Mouse (Mus musculus): ENCODE results near the gene Pdp2. TPM values are rescaled to one million over a fixed set of nuclear protein-coding genes. Genes with fewer than 3 reads are reported as not detected.
A peak's percentile ranks its signal among the peaks of the same experiment; 100 is the strongest.

Pdp2 gene
- 18.4 and 19.7 TPM in 2 replicates for polyA plus RNA-seq (2015; fragmentation: Nextera tagmentation; extraction: Ambion mirVana)

DNA sequence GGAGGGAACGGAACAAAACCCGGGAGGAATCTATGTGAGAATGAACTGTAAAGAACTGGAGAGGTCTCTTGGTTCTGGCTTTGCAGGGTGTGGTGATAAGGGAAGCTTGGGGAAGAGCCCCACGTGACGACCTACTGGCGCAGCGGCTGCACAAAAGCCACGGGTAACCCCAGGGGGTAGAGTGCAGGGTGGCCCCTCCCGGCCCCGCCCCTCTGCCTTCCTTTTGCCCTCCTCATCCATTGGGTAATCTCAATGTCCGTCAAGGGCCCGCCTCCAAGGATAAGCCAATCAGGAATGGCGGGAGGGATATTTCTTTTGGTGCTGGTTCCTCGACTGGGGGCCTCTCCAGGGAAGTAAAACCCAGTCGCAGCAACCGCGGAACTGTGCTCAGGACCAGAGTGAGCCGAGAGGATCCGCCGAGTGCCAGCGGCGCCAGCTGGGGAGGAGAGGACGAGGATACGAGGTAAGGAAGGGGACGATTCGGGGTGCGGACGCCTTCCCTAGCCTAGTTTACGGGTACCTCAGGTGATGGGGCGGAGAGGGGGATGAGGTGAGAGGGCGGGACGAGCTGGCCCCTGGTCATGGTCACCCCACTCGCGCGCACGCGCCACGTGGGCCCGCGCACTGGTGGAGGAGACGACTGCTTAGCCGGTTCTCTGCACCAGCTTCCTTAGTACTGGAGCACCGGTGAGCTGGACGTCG, at the start of gene Pdp2:
TSS of gene Pdp2 (plus strand) at position 319 of the 702 bp plus-strand sequence.
- Histone ChIP-seq H3K9me3 (replicated peaks) (no peaks in the 10 kb centered on the region), H3K9ac (replicated peaks) (peak within 1 kb of the TSS; percentile 62), H3K4me3 (replicated peaks) (peak within 1 kb of the TSS; percentile 66), H3K36me3 (peaks cover 21% of the 10 kb centered on the region), H3K27me3 (replicated peaks) (no peaks in the 10 kb centered on the region), H3K4me2 (peak within 1 kb of the TSS; percentile 65), H3K4me1 (peaks cover 15% of the 10 kb centered on the region), H3K27ac (replicated peaks) (peak within 1 kb of the TSS; percentile 87)
- ATAC-seq (ENCODE audit: low FRiP score): peak; percentile 97
- WGBS: under 1% methylated on average over 44 of the region's 44 CpGs

DNA sequence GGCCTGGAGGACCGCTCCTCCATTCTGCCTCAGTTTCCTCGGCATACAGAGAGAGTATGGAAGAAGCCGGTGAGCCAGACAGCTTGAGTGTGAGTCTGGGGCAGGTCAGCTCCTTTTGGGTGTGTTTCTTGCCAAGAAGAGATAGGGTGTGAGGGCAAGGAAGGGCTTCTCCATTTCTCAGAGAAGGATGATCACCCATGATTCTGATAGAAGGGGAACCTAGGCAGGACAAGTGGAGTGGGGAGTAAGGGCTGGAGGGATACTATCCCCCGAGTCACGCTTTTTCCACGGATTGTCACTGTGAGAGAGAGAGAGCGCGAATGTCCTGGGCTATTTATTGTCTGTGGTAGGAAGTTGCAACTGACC, 49.8 kb upstream of the Pdp2 start:
- Histone ChIP-seq H3K9me3 (replicated peaks) (no peaks in the 10 kb centered on the region), H3K4me1 (peaks cover 18% of the 10 kb centered on the region), H3K4me3 (replicated peaks) (peak overlapping the region; percentile 48), H3K9ac (replicated peaks) (peak overlapping the region; percentile 51; the same call in 1 of the 2 replicates), H3K36me3 (no peaks in the 10 kb centered on the region), H3K4me2 (peak overlapping the region; percentile 99), H3K27ac (replicated peaks) (no peak overlapping the region), H3K27me3 (replicated peaks) (peaks cover 63% of the 10 kb centered on the region)
- no peak for ATAC-seq (ENCODE audit: low FRiP score)
- 10% methylated on average over 8 of the region's 8 CpGs for WGBS

DNA sequence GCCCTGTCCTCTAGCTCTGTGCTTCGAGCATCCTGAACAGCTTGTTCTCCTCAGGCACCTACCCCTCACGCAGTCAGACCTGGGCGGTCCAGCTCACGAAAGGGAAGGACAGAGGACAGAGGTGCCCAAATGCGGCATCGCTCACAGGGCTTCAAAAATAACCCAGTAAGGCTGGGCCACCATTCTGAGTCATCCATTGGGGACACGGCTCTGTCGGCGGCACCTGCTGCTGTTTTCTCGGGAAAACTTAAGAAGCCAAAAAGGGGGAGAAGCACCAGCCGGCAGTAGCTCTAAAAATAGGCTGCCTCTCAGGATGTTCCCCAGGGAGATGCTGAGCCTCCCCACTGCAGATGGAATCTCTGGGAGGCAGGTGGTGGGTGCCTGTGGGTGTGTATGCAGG, 49.1 kb upstream of the Pdp2 start:
- ATAC-seq (ENCODE audit: low FRiP score): no peak
- peak overlapping the region; percentile 99 for H3K4me2 ChIP-seq
- H3K9ac ChIP-seq (replicated peaks): no peak overlapping the region
- peaks cover 18% of the 10 kb centered on the region for H3K4me1 ChIP-seq
- no peak overlapping the region for H3K4me3 ChIP-seq (replicated peaks)
- 7% methylated on average over 11 of the region's 11 CpGs for WGBS
- H3K27ac ChIP-seq (replicated peaks): no peak overlapping the region
- no peaks in the 10 kb centered on the region for H3K36me3 ChIP-seq
- H3K27me3 ChIP-seq (replicated peaks): peaks cover 63% of the 10 kb centered on the region
- no peaks in the 10 kb centered on the region for H3K9me3 ChIP-seq (replicated peaks)

DNA sequence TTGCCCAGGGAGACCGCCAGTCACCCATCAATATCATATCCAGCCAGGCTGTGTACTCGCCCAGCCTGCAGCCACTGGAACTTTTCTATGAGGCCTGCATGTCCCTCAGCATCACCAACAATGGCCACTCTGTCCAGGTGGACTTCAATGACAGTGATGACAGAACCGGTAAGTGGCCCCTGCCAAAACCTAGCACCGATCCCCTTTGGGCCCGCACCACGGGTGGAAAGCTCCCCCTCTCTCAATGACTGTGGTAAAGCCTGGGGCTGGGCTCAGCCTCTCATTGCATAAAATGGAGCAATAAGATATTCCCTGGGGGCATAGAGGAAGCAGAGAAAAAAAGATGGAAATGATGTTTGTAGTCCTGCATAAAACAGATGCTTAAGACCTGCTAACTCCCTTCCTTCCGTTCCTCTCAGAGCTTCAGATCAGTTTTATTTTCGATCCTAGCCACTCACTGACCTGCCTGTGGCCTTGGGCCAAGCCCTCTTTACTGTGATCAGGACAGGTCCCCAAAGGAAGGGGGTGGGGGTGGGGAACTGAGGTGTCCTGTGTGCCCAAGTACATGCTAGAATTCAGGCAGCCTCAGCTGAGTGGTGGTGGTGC, 47.7 kb upstream of the Pdp2 start:
- peaks cover 18% of the 10 kb centered on the region for H3K4me1 ChIP-seq
- no peak overlapping the region for H3K9ac ChIP-seq (replicated peaks)
- H3K4me2 ChIP-seq: no peak overlapping the region
- H3K4me3 ChIP-seq (replicated peaks): no peak overlapping the region
- no peak overlapping the region for H3K27ac ChIP-seq (replicated peaks)
- no peaks in the 10 kb centered on the region for H3K36me3 ChIP-seq
- peaks cover 59% of the 10 kb centered on the region for H3K27me3 ChIP-seq (replicated peaks)
- WGBS: 88% methylated on average over 8 of the region's 8 CpGs
- H3K9me3 ChIP-seq (replicated peaks): no peaks in the 10 kb centered on the region
- no peak for ATAC-seq (ENCODE audit: low FRiP score)

DNA sequence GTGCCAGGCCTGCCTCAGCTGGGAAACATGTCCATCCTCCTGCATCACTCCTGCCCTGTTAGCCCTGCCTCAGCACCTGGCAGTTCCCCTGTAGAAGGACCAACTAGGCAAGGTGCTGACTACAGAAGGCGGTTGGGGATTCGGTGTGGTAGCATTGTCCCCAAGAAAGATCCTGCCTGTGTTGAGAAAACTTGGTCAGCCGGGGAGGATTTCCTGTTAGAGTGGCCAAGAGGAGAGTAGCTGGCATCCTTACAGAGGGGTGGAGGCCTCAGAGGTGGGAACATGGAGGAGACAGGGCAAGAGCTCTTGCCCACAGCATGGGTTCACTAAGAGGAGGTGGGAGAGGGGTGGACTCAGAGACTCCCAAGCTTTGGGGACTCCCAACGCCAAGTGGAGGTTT, 36.1 kb upstream of the Pdp2 start:
- ATAC-seq (ENCODE audit: low FRiP score): no peak
- Histone ChIP-seq H3K27ac (replicated peaks) (no peak overlapping the region), H3K4me3 (replicated peaks) (no peak overlapping the region), H3K4me2 (no peak overlapping the region), H3K27me3 (replicated peaks) (no peaks in the 10 kb centered on the region), H3K36me3 (no peaks in the 10 kb centered on the region), H3K9me3 (replicated peaks) (no peaks in the 10 kb centered on the region), H3K9ac (replicated peaks) (no peak overlapping the region), H3K4me1 (no peaks in the 10 kb centered on the region)
- 91% methylated on average over 4 of the region's 4 CpGs for WGBS

DNA sequence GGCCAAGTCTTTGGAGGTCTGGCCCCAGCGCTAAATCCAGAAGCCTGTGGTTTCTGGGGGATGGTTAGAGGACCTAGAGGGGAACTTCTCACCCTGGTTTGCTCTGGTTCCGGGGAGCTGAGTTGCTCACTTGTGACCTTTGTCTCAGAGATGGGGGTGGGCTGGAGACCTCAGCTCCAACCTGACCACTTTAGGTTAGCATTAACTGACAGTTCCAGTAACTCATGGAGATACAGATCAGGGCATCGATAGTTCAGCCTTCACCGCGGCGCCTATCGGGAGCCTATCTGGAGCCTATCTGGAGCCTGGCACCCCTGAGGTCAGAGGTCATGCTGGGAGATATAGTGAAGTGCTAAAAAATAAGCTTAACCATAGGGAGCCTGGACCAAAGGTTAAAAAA, 34.0 kb upstream of the Pdp2 start:
- Histone ChIP-seq H3K4me1 (no peaks in the 10 kb centered on the region), H3K36me3 (no peaks in the 10 kb centered on the region), H3K27ac (replicated peaks) (no peak overlapping the region), H3K27me3 (replicated peaks) (no peaks in the 10 kb centered on the region), H3K9ac (replicated peaks) (no peak overlapping the region), H3K4me3 (replicated peaks) (no peak overlapping the region), H3K9me3 (replicated peaks) (no peaks in the 10 kb centered on the region), H3K4me2 (no peak overlapping the region)
- WGBS: 93% methylated on average over 7 of the region's 7 CpGs
- no peak for ATAC-seq (ENCODE audit: low FRiP score)

DNA sequence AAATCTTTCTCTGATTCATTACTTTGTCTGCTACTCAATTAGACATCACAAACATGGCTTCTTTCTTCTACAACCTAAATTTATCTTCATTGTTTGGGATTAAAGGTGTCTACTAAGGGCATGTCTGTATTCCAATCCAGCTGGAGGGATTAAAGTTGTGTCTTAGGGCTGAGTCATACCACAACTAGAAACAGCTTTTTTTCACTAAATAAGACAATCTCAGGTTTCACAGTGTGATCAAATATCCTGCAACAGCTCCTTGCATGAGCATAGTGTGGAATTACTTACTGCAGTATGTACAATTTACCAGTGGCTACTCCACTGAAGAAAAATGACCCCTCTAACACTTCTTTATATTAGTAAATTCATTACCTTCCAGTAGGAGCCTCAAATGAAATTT, 30.5 kb upstream of the Pdp2 start:
- H3K4me2 ChIP-seq: no peak overlapping the region
- H3K27ac ChIP-seq (replicated peaks): no peak overlapping the region
- H3K27me3 ChIP-seq (replicated peaks): 0 out of 2 replicates have a peak, but pooled peaks cover 2% of the 10 kb centered on the region
- H3K9me3 ChIP-seq (replicated peaks): no peaks in the 10 kb centered on the region
- no peak overlapping the region for H3K4me3 ChIP-seq (replicated peaks)
- ATAC-seq (ENCODE audit: low FRiP score): no peak
- H3K9ac ChIP-seq (replicated peaks): no peak overlapping the region
- no peaks in the 10 kb centered on the region for H3K36me3 ChIP-seq
- H3K4me1 ChIP-seq: 0 out of 2 replicates have a peak, but pooled peaks cover 2% of the 10 kb centered on the region

DNA sequence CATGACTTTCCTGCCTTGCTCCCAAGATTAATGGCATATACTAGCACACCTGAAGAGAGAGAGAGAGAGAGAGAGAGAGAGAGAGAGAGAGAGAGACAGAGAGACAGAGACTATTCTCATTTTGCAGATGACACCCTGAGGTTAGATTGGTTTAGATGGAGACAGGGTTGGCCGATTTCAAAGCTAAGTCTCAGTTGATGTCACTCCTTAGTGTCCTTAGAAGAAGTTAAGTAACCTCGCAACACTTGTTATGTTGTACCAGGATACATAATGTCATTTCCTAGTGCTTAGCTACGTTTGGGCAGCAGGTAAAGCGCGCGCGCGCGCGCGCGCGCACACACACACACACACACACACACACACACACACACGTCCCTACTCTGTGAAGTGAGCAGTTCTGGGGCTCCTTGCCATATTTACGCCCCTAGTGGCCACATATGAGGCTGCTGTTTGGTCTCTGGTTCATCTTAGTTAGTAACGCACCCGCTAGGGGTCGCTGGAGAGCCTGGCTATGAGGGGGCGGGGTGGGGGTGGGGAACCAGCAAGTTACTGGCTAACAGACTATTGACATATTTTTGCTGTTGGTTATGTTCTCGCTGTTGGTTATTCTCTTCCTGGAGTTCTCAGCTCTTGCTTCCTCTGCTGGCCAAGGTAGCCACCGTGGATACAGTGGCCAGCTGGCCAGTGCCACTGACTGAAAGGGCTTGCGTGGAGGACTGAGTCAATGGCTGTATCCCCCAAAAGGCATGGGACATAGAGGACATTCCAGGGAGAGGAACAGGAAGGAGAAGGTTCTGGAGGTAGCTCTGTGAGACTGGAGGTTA, 26.4 kb upstream of the Pdp2 start:
- WGBS: 17% methylated on average over 22 of the region's 22 CpGs
- H3K27me3 ChIP-seq (replicated peaks): 0 out of 2 replicates have a peak, but pooled peaks cover 2% of the 10 kb centered on the region
- peak overlapping the region; percentile 35 for H3K4me2 ChIP-seq
- H3K36me3 ChIP-seq: no peaks in the 10 kb centered on the region
- H3K9ac ChIP-seq (replicated peaks): no peak overlapping the region
- H3K4me1 ChIP-seq: 0 out of 2 replicates have a peak, but pooled peaks cover 2% of the 10 kb centered on the region
- H3K27ac ChIP-seq (replicated peaks): no peak overlapping the region
- H3K4me3 ChIP-seq (replicated peaks): no peak overlapping the region
- peak; percentile 75 for ATAC-seq (ENCODE audit: low FRiP score)
- H3K9me3 ChIP-seq (replicated peaks): no peaks in the 10 kb centered on the region

DNA sequence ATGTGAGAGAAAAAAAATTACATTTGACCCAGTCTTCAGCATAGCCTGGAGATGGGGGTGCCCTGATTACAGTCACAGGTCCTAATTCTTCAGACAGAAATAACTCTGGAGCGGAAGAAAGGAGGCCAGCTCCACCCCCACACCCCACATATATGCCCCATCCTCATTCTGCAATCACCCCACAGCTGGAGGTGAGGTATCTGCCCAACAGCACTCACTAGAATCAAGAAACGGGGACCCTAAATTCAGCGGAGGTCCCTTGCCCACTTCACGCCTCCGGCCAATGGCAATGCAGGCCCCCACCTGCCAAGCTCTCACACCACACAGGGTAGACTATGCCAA, 25.8 kb upstream of the Pdp2 start:
- no peaks in the 10 kb centered on the region for H3K36me3 ChIP-seq
- 93% methylated on average over 5 of the region's 5 CpGs for WGBS
- 0 out of 2 replicates have a peak, but pooled peaks have one; percentile 14 for ATAC-seq (ENCODE audit: low FRiP score)

DNA sequence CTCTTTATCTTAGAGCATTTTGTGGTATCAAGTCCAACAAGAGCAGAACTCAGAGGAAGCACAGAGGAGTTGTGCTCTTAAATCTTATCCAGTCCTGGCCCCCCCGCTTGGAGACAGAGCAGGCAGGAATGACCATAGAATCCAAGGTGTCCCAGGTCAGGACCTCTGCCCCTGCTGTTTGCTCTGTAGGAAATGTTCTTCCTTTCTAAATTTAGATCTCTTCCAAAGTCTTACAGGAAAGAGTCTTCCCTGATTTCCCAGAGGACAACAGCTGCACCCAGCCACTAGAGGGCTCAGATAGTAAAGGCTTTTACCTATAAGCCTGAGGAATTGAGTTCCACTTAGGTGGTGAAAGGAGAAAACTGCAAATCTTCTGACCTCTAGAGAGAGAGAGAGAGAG, 21.7 kb upstream of the Pdp2 start:
- Histone ChIP-seq H3K27ac (replicated peaks) (no peak overlapping the region), H3K9me3 (replicated peaks) (no peaks in the 10 kb centered on the region), H3K4me1 (peaks cover 8% of the 10 kb centered on the region; the same call in 1 of the 2 replicates), H3K4me2 (no peak overlapping the region), H3K9ac (replicated peaks) (no peak overlapping the region), H3K36me3 (no peaks in the 10 kb centered on the region), H3K4me3 (replicated peaks) (no peak overlapping the region), H3K27me3 (replicated peaks) (0 out of 2 replicates have a peak, but pooled peaks cover 2% of the 10 kb centered on the region)
- no peak for ATAC-seq (ENCODE audit: low FRiP score)
- WGBS: 67% methylated on average over 1 of the region's 1 CpGs

More for the DNA sequence above, 25.8 kb upstream of the Pdp2 start:
- Histone ChIP-seq H3K4me1 (0 out of 2 replicates have a peak, but pooled peaks cover 2% of the 10 kb centered on the region), H3K4me2 (no peak overlapping the region), H3K27ac (replicated peaks) (no peak overlapping the region), H3K9ac (replicated peaks) (no peak overlapping the region), H3K4me3 (replicated peaks) (no peak overlapping the region), H3K27me3 (replicated peaks) (0 out of 2 replicates have a peak, but pooled peaks cover 2% of the 10 kb centered on the region), H3K9me3 (replicated peaks) (no peaks in the 10 kb centered on the region)

DNA sequence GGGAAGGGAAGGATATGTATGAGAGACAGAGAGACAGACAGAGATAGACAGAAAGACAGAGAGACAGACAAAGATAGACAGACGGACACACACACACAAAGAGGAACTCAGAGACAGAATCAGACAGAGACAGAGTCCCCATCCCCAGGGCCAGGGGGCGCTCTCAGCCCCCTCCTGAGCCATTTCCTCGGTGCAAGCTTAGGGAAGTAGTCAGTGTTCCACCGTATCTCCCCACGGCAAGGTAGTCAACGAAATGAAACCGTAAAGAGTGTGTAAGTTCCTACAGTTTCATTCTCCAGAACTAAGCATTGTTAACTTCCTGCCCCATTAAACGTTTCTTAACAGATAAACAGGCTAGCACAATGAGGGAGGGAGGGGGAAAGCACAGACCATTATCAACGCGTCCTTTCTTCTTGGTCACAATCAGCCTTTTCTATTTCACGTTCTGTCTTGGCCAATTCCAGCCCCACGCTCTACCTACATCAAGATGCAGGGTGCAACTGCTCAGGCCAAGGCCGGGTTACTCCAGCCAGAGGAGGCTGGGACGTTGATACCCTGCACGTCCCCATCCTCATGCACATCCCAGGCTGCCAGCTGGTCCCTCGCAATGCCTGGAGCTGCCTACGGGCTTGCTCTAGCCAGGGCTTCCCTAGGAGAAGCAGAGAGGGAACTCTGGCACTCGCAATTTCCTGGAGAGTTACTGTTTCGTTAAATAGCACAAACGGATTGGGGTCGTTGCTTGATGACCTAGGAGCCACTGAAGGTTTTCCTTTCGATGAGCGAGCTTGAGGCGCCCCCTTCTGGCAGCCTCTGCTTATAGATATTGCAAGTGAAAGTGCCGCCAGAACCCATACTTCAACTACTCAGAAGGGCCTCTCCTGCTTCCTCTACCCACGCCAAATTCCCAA, 20.6 kb upstream of the Pdp2 start:
- Histone ChIP-seq H3K27ac (replicated peaks) (no peak overlapping the region), H3K36me3 (no peaks in the 10 kb centered on the region), H3K4me3 (replicated peaks) (peak overlapping the region; percentile 35), H3K9me3 (replicated peaks) (no peaks in the 10 kb centered on the region), H3K27me3 (replicated peaks) (0 out of 2 replicates have a peak, but pooled peaks cover under 1% of the 10 kb centered on the region), H3K9ac (replicated peaks) (peak overlapping the region; percentile 31), H3K4me2 (peak overlapping the region; percentile 62), H3K4me1 (peaks cover 6% of the 10 kb centered on the region; the same call in 1 of the 2 replicates)
- peak; percentile 85 for ATAC-seq (ENCODE audit: low FRiP score)
- 7% methylated on average over 26 of the region's 26 CpGs for WGBS
